14 mouse cellular contexts compared by ENCODE assay signal in genomic region chr7:137073878-137074277, GRCm38 (mm10).
DNase-seq lines count a peak whose midpoint lies in the region; ATAC-seq and TF ChIP-seq lines count a peak whose summit lies in the region.
"Had no signal": no experiment of that assay in that cellular context is flagged by ENCODE, and none has a peak within 500 bp of the region (broad histone marks: within the 10 kb centered on the region; RNA-seq: fewer than 3 reads in every experiment).

No protein-coding gene starts in this region.

- ATAC-seq in hindbrain, postnatal 0 days, result 0 out of 2 replicates have a peak, but pooled peaks have one; percentile 40
- ATAC-seq in midbrain, postnatal 0 days (ENCODE audit: low FRiP score), result no peak
- ATAC-seq in midbrain, embryonic 16.5 days, result no peak
- no peak for ATAC-seq in heart, embryonic 15.5 days (replicated peaks; ENCODE audit: insufficient number of reproducible peaks, insufficient read depth, low FRiP score, low read depth)
- ATAC-seq in stomach, embryonic 16.5 days (ENCODE audit: insufficient read depth, low FRiP score), result peak; percentile 89
- no peak for ATAC-seq in forebrain, embryonic 15.5 days (replicated peaks)
- ATAC-seq in megakaryocyte progenitor cell, adult 5-6 weeks (replicated peaks; ENCODE audit: poor library complexity), result no peak
- ATAC-seq: midbrain, embryonic 13.5 days; Patski had no signal

- no peaks in the 10 kb centered on the region for H3K4me1 ChIP-seq in hindbrain, postnatal 0 days (ENCODE audit: insufficient read depth, low read length)
- 0 out of 2 replicates have a peak, but pooled peaks cover 6% of the 10 kb centered on the region for H3K4me1 ChIP-seq in hindbrain, embryonic 10.5 days (replicated peaks)
- no peaks in the 10 kb centered on the region for H3K4me1 ChIP-seq in midbrain, postnatal 0 days (ENCODE audit: insufficient read depth, low read length)
- no peaks in the 10 kb centered on the region for H3K4me1 ChIP-seq in midbrain, embryonic 16.5 days (ENCODE audit: control insufficient read depth, insufficient read depth, low read length)
- peaks cover 7% of the 10 kb centered on the region; the same call in 1 of the 2 replicates for H3K4me1 ChIP-seq in heart, embryonic 15.5 days (replicated peaks)
- H3K4me1 ChIP-seq in stomach, embryonic 16.5 days (ENCODE audit: control insufficient read depth, insufficient read depth, low read length), result peaks cover 18% of the 10 kb centered on the region
- H3K4me1 ChIP-seq in forebrain, embryonic 15.5 days, result no peaks in the 10 kb centered on the region

- H3K36me3 ChIP-seq in hindbrain, postnatal 0 days (ENCODE audit: insufficient read depth, low read length), result no peaks in the 10 kb centered on the region
- no peaks in the 10 kb centered on the region for H3K36me3 ChIP-seq in hindbrain, embryonic 10.5 days
- H3K36me3 ChIP-seq in midbrain, postnatal 0 days (ENCODE audit: insufficient read depth, low read length), result no peaks in the 10 kb centered on the region
- H3K36me3 ChIP-seq in midbrain, embryonic 16.5 days (ENCODE audit: control insufficient read depth, insufficient read depth, low read length), result no peaks in the 10 kb centered on the region
- H3K36me3 ChIP-seq in heart, embryonic 15.5 days, result no peaks in the 10 kb centered on the region
- no peaks in the 10 kb centered on the region for H3K36me3 ChIP-seq in stomach, embryonic 16.5 days (ENCODE audit: control insufficient read depth, insufficient read depth, low read length)
- H3K36me3 ChIP-seq in forebrain, embryonic 15.5 days, result no peaks in the 10 kb centered on the region
- H3K36me3 ChIP-seq: midbrain, embryonic 13.5 days had no signal

- H3K4me3 ChIP-seq in hindbrain, postnatal 0 days (ENCODE audit: low read length), result no peak overlapping the region
- H3K4me3 ChIP-seq in hindbrain, embryonic 10.5 days, result no peak overlapping the region
- no peak overlapping the region for H3K4me3 ChIP-seq in midbrain, postnatal 0 days (ENCODE audit: low read depth, low read length)
- H3K4me3 ChIP-seq in midbrain, embryonic 16.5 days (ENCODE audit: low read depth, low read length), result no peak overlapping the region
- no peak overlapping the region for H3K4me3 ChIP-seq in heart, embryonic 15.5 days
- no peak overlapping the region for H3K4me3 ChIP-seq in stomach, embryonic 16.5 days (replicated peaks; ENCODE audit: low read length)
- H3K4me3 ChIP-seq in forebrain, embryonic 15.5 days, result no peak overlapping the region
- H3K4me3 ChIP-seq: midbrain, embryonic 13.5 days had no signal

- DNase-seq in hindbrain, postnatal 0 days (ENCODE audit: low spot score), result peak; percentile 35
- no peak for DNase-seq in hindbrain, embryonic 10.5 days (ENCODE audit: low spot score)
- DNase-seq in midbrain, postnatal 0 days (ENCODE audit: low spot score), result peak; percentile 27
- DNase-seq: adrenal gland, adult 8-10 months; kidney, postnatal 14 days; lung, adult 18-20 months; thymus, adult 18-20 months had no signal

- no peaks in the 10 kb centered on the region for H3K27me3 ChIP-seq in hindbrain, postnatal 0 days (ENCODE audit: insufficient read depth, low read length)
- no peaks in the 10 kb centered on the region for H3K27me3 ChIP-seq in hindbrain, embryonic 10.5 days (ENCODE audit: insufficient read depth, poor library complexity, severe bottlenecking)
- H3K27me3 ChIP-seq in midbrain, postnatal 0 days (ENCODE audit: insufficient read depth, low read length), result 0 out of 2 replicates have a peak, but pooled peaks cover 3% of the 10 kb centered on the region
- H3K27me3 ChIP-seq in midbrain, embryonic 16.5 days (ENCODE audit: control insufficient read depth, insufficient read depth, low read depth, low read length), result 0 out of 2 replicates have a peak, but pooled peaks cover 2% of the 10 kb centered on the region
- peaks cover 14% of the 10 kb centered on the region; the same call in 1 of the 2 replicates for H3K27me3 ChIP-seq in heart, embryonic 15.5 days
- H3K27me3 ChIP-seq in stomach, embryonic 16.5 days (ENCODE audit: control insufficient read depth, insufficient read depth, low read length), result no peaks in the 10 kb centered on the region
- H3K27me3 ChIP-seq in forebrain, embryonic 15.5 days, result no peaks in the 10 kb centered on the region
- H3K27me3 ChIP-seq: Patski had no signal

- H3K9me3 ChIP-seq in hindbrain, postnatal 0 days (ENCODE audit: low read length), result no peaks in the 10 kb centered on the region
- H3K9me3 ChIP-seq in hindbrain, embryonic 10.5 days, result no peaks in the 10 kb centered on the region
- H3K9me3 ChIP-seq in midbrain, postnatal 0 days (ENCODE audit: low read length), result no peaks in the 10 kb centered on the region
- no peaks in the 10 kb centered on the region for H3K9me3 ChIP-seq in midbrain, embryonic 16.5 days (replicated peaks; ENCODE audit: control insufficient read depth, low read length, poor library complexity, severe bottlenecking)
- no peaks in the 10 kb centered on the region for H3K9me3 ChIP-seq in heart, embryonic 15.5 days (replicated peaks)
- no peaks in the 10 kb centered on the region for H3K9me3 ChIP-seq in stomach, embryonic 16.5 days (replicated peaks; ENCODE audit: control insufficient read depth, low read length)
- H3K9me3 ChIP-seq in forebrain, embryonic 15.5 days, result no peaks in the 10 kb centered on the region
- H3K9me3 ChIP-seq: midbrain, embryonic 13.5 days had no signal

- 50% methylated on average over 5 of the region's 5 CpGs for WGBS in hindbrain, postnatal 0 days
- 83% methylated on average over 5 of the region's 5 CpGs for WGBS in hindbrain, embryonic 10.5 days
- 71% methylated on average over 5 of the region's 5 CpGs for WGBS in midbrain, postnatal 0 days
- 69% methylated on average over 5 of the region's 5 CpGs for WGBS in midbrain, embryonic 16.5 days
- 63% methylated on average over 5 of the region's 5 CpGs for WGBS in heart, embryonic 15.5 days
- 40% methylated on average over 5 of the region's 5 CpGs for WGBS in stomach, embryonic 16.5 days
- WGBS in forebrain, embryonic 15.5 days, result 81% methylated on average over 5 of the region's 5 CpGs

- no peak for TF ChIP-seq CTCF in hindbrain, postnatal 0 days (IDR thresholded peaks at IDR 0.05; ENCODE audit: low read depth)
- no peak for TF ChIP-seq CTCF in midbrain, postnatal 0 days (IDR thresholded peaks at IDR 0.05)

- H3K27ac ChIP-seq in hindbrain, postnatal 0 days, result no peak overlapping the region
- H3K27ac ChIP-seq in hindbrain, embryonic 10.5 days, result no peak overlapping the region
- no peak overlapping the region for H3K27ac ChIP-seq in midbrain, postnatal 0 days (ENCODE audit: low read depth, low read length)
- no peak overlapping the region for H3K27ac ChIP-seq in midbrain, embryonic 16.5 days (ENCODE audit: low read length)
- H3K27ac ChIP-seq in heart, embryonic 15.5 days, result 0 out of 2 replicates have a peak overlapping the region, but pooled peaks have one; percentile 36
- peak overlapping the region; percentile 81 for H3K27ac ChIP-seq in stomach, embryonic 16.5 days (ENCODE audit: low read length)
- H3K27ac ChIP-seq in forebrain, embryonic 15.5 days (replicated peaks), result no peak overlapping the region
- H3K27ac ChIP-seq: midbrain, embryonic 13.5 days had no signal

- H3K4me2 ChIP-seq in hindbrain, postnatal 0 days (ENCODE audit: low read depth, low read length), result no peak overlapping the region
- H3K4me2 ChIP-seq in midbrain, postnatal 0 days (ENCODE audit: low read depth, low read length, poor library complexity, severe bottlenecking), result no peak overlapping the region
- no peak overlapping the region for H3K4me2 ChIP-seq in midbrain, embryonic 16.5 days (ENCODE audit: low read length)
- no peak overlapping the region for H3K4me2 ChIP-seq in heart, embryonic 15.5 days
- H3K4me2 ChIP-seq in stomach, embryonic 16.5 days (ENCODE audit: low read depth, low read length), result no peak overlapping the region
- no peak overlapping the region for H3K4me2 ChIP-seq in forebrain, embryonic 15.5 days (replicated peaks)
- H3K4me2 ChIP-seq: midbrain, embryonic 13.5 days had no signal

- no peak overlapping the region for H3K9ac ChIP-seq in hindbrain, postnatal 0 days (replicated peaks; ENCODE audit: low read length)
- H3K9ac ChIP-seq in midbrain, postnatal 0 days (replicated peaks; ENCODE audit: low read length, poor library complexity, severe bottlenecking), result no peak overlapping the region
- H3K9ac ChIP-seq in midbrain, embryonic 16.5 days (ENCODE audit: low read depth, low read length), result no peak overlapping the region
- no peak overlapping the region for H3K9ac ChIP-seq in heart, embryonic 15.5 days
- no peak overlapping the region for H3K9ac ChIP-seq in stomach, embryonic 16.5 days (ENCODE audit: low read length)
- H3K9ac ChIP-seq in forebrain, embryonic 15.5 days (replicated peaks), result no peak overlapping the region
- H3K9ac ChIP-seq: midbrain, embryonic 13.5 days had no signal

Comparison
In these comparisons a context has a peak if more than half of its experiments do, and no peak if none do; other contexts are left out.
1. ATAC-seq: peak in hindbrain, postnatal 0 days (single experiment) and stomach, embryonic 16.5 days (single experiment); none in midbrain, postnatal 0 days (single experiment), midbrain, embryonic 16.5 days (single experiment), heart, embryonic 15.5 days (single experiment), forebrain, embryonic 15.5 days (single experiment) and megakaryocyte progenitor cell, adult 5-6 weeks (single experiment).
2. H3K27ac ChIP-seq: peak in heart, embryonic 15.5 days (single experiment) and stomach, embryonic 16.5 days (single experiment); none in hindbrain, postnatal 0 days (single experiment), hindbrain, embryonic 10.5 days (single experiment), midbrain, postnatal 0 days (single experiment), midbrain, embryonic 16.5 days (single experiment) and forebrain, embryonic 15.5 days (single experiment).